Mouse (Mus musculus): Measurements from ENCODE around the gene Gpr107. TPM values are rescaled to one million over a fixed set of nuclear protein-coding genes. Genes with fewer than 3 reads are reported as not detected.
A peak's percentile ranks its signal among the peaks of the same experiment; 100 is the strongest.

Gpr107 gene
- polyA plus RNA-seq, 1 experiment, result 35.2 TPM

DNA sequence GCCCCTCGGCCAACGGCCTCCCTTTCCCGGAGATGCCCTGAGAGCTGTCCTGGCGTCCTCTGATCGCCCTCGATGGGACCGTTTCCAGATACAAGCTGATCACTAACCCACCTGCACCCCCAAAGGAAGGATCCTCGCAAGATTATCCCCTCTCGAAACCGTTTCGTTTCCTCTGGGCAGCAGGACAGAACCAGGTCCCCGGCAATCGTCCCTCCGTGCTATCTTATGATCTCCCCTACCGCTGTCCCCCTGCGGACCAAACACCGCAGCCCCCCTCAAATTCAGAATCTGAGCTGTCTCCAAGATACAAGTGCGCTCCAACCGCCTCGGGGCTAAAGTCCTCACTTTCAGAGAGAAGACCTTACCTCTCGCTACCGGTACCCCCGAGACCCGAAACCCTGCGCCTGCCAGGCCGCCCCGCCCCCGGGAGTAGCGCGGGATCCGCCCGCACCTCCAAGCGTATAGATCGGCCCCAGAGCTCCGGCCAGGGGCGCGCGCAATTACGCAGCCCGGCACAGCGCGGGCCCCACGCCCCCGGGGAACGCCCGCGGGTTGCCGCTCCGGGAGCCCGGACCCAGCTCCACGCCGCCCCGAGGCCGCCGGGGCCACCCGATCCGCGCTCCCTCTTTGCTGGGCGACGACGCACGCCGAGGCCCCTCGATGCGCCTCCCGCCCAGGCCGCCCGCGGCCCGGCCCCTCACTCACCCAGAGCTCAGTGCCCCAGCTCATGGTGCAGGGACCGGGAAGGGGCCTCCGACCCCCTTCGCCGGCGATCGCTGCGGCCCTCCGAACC is 10.8 kb upstream of the Gpr107 start:
- Histone ChIP-seq H3K4me3 (peak overlapping the region; percentile 42), H3K4me2 (ENCODE audit: low read depth) (peak overlapping the region; percentile 97), H3K36me3 (ENCODE audit: control insufficient read depth, insufficient read depth) (no peaks in the 10 kb centered on the region), H3K27me3 (ENCODE audit: control insufficient read depth, insufficient read depth, insufficient read length) (no peaks in the 10 kb centered on the region), H3K79me2 (ENCODE audit: control insufficient read depth, insufficient read depth) (peaks cover 25% of the 10 kb centered on the region), H3ac (ENCODE audit: control insufficient read depth, insufficient read length) (peak overlapping the region; percentile 75)
- TF ChIP-seq MYOG (IDR thresholded peaks at IDR 0.05; ENCODE audit: control insufficient read depth in 1 of 3, insufficient read depth in 1 of 3, insufficient read length in 2 of 3, low read depth in 2 of 3) (no peak), POLR2AphosphoS2 (IDR thresholded peaks at IDR 0.05; ENCODE audit: insufficient read length, low read depth) (no peak), REST (IDR thresholded peaks at IDR 0.05; ENCODE audit: insufficient read depth, insufficient read length) (no peak), USF1 (IDR thresholded peaks at IDR 0.05; ENCODE audit: low read depth) (no peak), MYOD1 (IDR thresholded peaks at IDR 0.05; ENCODE audit: control insufficient read depth in 1 of 3, insufficient read length in 2 of 3, low read depth in 2 of 3) (no peak), E2F4 (IDR thresholded peaks at IDR 0.05; ENCODE audit: insufficient read depth) (no peak), CEBPB (IDR thresholded peaks at IDR 0.05; ENCODE audit: insufficient read depth, poor library complexity, severe bottlenecking) (no peak), MAX (IDR thresholded peaks at IDR 0.05; ENCODE audit: low read depth) (no peak), POLR2A (IDR thresholded peaks at IDR 0.05; ENCODE audit: insufficient read length, low read depth) (no peak), SRF (IDR thresholded peaks at IDR 0.05; ENCODE audit: control insufficient read depth, insufficient read length, low read depth) (no peak), TCF12 (IDR thresholded peaks at IDR 0.05; ENCODE audit: insufficient read depth, poor library complexity, severe bottlenecking) (no peak), TCF3 (IDR thresholded peaks at IDR 0.05; ENCODE audit: insufficient read length, low read depth) (no peak)

DNA sequence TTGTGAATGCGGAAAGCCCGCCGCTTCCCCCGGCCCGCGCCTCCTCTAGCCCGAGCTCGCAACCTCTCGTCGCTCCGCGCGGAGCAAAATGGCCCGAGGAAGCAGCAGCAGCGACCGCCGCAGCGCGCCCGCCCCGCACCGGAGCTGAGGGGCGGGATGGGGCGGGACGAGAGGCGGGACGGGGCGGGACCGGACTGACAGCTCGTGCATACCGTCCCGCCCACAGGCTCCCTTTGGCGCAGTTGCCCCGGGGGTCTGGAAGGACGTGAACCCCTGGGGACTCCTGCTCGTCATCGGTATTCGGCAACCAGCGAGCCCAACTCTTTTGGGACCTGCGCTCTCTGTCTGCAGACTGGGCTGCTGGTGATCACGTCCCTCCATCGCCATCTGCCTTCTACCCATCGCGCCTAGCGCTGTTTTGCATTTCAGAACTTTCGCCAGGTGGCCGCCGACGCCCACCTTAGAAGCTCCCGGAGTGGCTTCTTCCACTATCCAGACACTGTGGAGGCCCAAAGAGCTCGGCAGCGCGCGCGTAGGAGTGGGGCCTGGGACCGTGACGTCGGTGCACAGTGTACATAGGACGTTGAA is 10.2 kb upstream of the Gpr107 start, which contains the start of gene Fnbp1:
Gene Fnbp1 (minus strand): TSS at position 142 of the 588 bp plus-strand sequence.
- Histone ChIP-seq H3ac (ENCODE audit: control insufficient read depth, insufficient read length) (peak within 1 kb of the TSS; percentile 75), H3K79me2 (ENCODE audit: control insufficient read depth, insufficient read depth) (peaks cover 22% of the 10 kb centered on the region), H3K4me3 (peak within 1 kb of the TSS; percentile 42), H3K4me2 (ENCODE audit: low read depth) (peak within 1 kb of the TSS; percentile 97), H3K27me3 (ENCODE audit: control insufficient read depth, insufficient read depth, insufficient read length) (no peaks in the 10 kb centered on the region), H3K36me3 (ENCODE audit: control insufficient read depth, insufficient read depth) (no peaks in the 10 kb centered on the region)
- no peak for TF ChIP-seq MYOD1 (IDR thresholded peaks at IDR 0.05; ENCODE audit: control insufficient read depth in 1 of 3, insufficient read length in 2 of 3, low read depth in 2 of 3)
- peak in 1 of 3 experiments; percentile 2 for TF ChIP-seq MYOG (IDR thresholded peaks at IDR 0.05; ENCODE audit: control insufficient read depth in 1 of 3, insufficient read depth in 1 of 3, insufficient read length in 2 of 3, low read depth in 2 of 3)
- TF ChIP-seq USF1 (IDR thresholded peaks at IDR 0.05; ENCODE audit: low read depth), result no peak
- no peak for TF ChIP-seq E2F4 (IDR thresholded peaks at IDR 0.05; ENCODE audit: insufficient read depth)
- peak; percentile 68 for TF ChIP-seq POLR2AphosphoS2 (IDR thresholded peaks at IDR 0.05; ENCODE audit: insufficient read length, low read depth)
- TF ChIP-seq REST (IDR thresholded peaks at IDR 0.05; ENCODE audit: insufficient read depth, insufficient read length), result no peak
- no peak for TF ChIP-seq SRF (IDR thresholded peaks at IDR 0.05; ENCODE audit: control insufficient read depth, insufficient read length, low read depth)
- no peak for TF ChIP-seq CEBPB (IDR thresholded peaks at IDR 0.05; ENCODE audit: insufficient read depth, poor library complexity, severe bottlenecking)
- no peak for TF ChIP-seq TCF3 (IDR thresholded peaks at IDR 0.05; ENCODE audit: insufficient read length, low read depth)
- no peak for TF ChIP-seq MAX (IDR thresholded peaks at IDR 0.05; ENCODE audit: low read depth)
- TF ChIP-seq POLR2A (IDR thresholded peaks at IDR 0.05; ENCODE audit: insufficient read length, low read depth), result peak; percentile 86
- TF ChIP-seq TCF12 (IDR thresholded peaks at IDR 0.05; ENCODE audit: insufficient read depth, poor library complexity, severe bottlenecking), result no peak

- Histone ChIP-seq H3K4me3 (peak overlapping the region; percentile 42), H3K79me2 (ENCODE audit: control insufficient read depth, insufficient read depth) (peaks cover 21% of the 10 kb centered on the region), H3K4me2 (ENCODE audit: low read depth) (peak overlapping the region; percentile 97), H3K27me3 (ENCODE audit: control insufficient read depth, insufficient read depth, insufficient read length) (no peaks in the 10 kb centered on the region), H3K36me3 (ENCODE audit: control insufficient read depth, insufficient read depth) (no peaks in the 10 kb centered on the region), H3ac (ENCODE audit: control insufficient read depth, insufficient read length) (no peak overlapping the region)
- TF ChIP-seq E2F4 (IDR thresholded peaks at IDR 0.05; ENCODE audit: insufficient read depth), result no peak
- no peak for TF ChIP-seq TCF12 (IDR thresholded peaks at IDR 0.05; ENCODE audit: insufficient read depth, poor library complexity, severe bottlenecking)
- TF ChIP-seq MYOG (IDR thresholded peaks at IDR 0.05; ENCODE audit: control insufficient read depth in 1 of 3, insufficient read depth in 1 of 3, insufficient read length in 2 of 3, low read depth in 2 of 3), result no peak
- no peak for TF ChIP-seq MYOD1 (IDR thresholded peaks at IDR 0.05; ENCODE audit: control insufficient read depth in 1 of 3, insufficient read length in 2 of 3, low read depth in 2 of 3)
- no peak for TF ChIP-seq TCF3 (IDR thresholded peaks at IDR 0.05; ENCODE audit: insufficient read length, low read depth)
- TF ChIP-seq POLR2A (IDR thresholded peaks at IDR 0.05; ENCODE audit: insufficient read length, low read depth), result no peak
Measured at GRCm38 (mm10) chr2:31142505-31142904, 9.6 kb upstream of the Gpr107 start.

GRCm38 (mm10) chr2:31143326-31143725 is 8.8 kb upstream of the Gpr107 start:
- TF ChIP-seq POLR2AphosphoS2 (IDR thresholded peaks at IDR 0.05; ENCODE audit: insufficient read length, low read depth), result peak; percentile 51
- TF ChIP-seq MYOD1 (IDR thresholded peaks at IDR 0.05; ENCODE audit: control insufficient read depth in 1 of 3, insufficient read length in 2 of 3, low read depth in 2 of 3), result no peak
- no peak overlapping the region for H3ac ChIP-seq (ENCODE audit: control insufficient read depth, insufficient read length)
- peak overlapping the region; percentile 22 for H3K4me2 ChIP-seq (ENCODE audit: low read depth)
- H3K27me3 ChIP-seq (ENCODE audit: control insufficient read depth, insufficient read depth, insufficient read length), result no peaks in the 10 kb centered on the region
- no peaks in the 10 kb centered on the region for H3K36me3 ChIP-seq (ENCODE audit: control insufficient read depth, insufficient read depth)
- H3K79me2 ChIP-seq (ENCODE audit: control insufficient read depth, insufficient read depth), result peaks cover 18% of the 10 kb centered on the region
- H3K4me3 ChIP-seq, result no peak overlapping the region

Measured in myocyte (in vitro differentiated cells).